Mouse (Mus musculus) layer of hippocampus, postnatal 10 days (tissue): ENCODE measurements at regions not wholly inside any gene's neighbourhood (a gene's known extent, or its start where the extent isn't known, plus 50 kb on each side); places are given as distances from the start of the nearest gene placed in this dataset.

Experiments
- DNase-seq, 2 experiments: peaks; one replicate each; pipeline ENCODE4 v3.0.0; 2021; ENCODE audit warnings: low spot score in 2 of 2

- DNase-seq, result no peak
Measured at GRCm38 (mm10) chr14:14596057-14596809, 105.8 kb upstream of the Slc4a7 start.

DNA sequence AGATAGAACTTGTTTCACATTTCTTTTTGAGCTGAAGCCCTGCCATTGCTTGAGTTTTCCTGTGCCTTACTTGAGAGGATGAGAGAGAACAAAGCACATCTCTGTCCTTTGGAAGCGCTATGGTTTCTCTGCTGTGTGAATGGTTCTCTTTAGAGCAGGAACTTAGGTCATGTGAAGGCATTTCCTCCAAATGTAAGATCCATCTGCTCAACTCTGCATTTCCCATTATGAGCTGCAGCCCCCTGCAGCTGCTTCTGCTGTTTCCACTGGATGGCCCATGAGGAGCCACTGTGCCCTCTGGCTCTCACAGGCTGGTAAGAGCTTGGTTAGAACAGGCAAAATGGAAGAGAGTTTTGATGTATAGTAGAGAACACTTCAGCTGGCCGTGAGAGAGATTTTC, 102.5 kb upstream of the Slc4a7 start:
- no peak for DNase-seq

DNA sequence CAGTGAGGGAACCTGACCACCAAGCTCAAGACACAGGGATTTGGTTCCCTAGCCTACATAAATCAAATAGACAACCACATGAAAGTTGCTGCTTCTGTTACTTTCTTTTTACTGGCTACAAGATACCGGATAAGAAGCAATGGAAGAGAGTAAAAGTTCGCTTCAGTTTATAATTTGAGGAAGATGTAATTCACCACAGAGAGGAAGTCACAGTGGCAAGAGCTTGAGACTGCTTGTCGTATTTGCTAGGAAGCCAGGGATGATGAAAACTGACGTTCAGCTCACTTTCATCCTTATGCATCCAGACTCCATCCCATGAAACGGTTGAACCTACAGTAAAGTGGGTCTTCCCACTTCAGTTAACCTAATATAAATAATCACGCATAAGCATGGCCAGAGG, 102.1 kb upstream of the Slc4a7 start:
- no peak for DNase-seq

GRCm38 (mm10) chr14:14603439-14603838, 98.6 kb upstream of the Slc4a7 start:
- DNase-seq, result no peak

GRCm38 (mm10) chr14:14607074-14607473, 95.0 kb upstream of the Slc4a7 start:
- DNase-seq, result no peak

- DNase-seq, result no peak
Measured at GRCm38 (mm10) chr14:14612245-14612644, 89.8 kb upstream of the Slc4a7 start.

GRCm38 (mm10) chr14:14620316-14620715, 81.8 kb upstream of the Slc4a7 start:
- no peak for DNase-seq

DNA sequence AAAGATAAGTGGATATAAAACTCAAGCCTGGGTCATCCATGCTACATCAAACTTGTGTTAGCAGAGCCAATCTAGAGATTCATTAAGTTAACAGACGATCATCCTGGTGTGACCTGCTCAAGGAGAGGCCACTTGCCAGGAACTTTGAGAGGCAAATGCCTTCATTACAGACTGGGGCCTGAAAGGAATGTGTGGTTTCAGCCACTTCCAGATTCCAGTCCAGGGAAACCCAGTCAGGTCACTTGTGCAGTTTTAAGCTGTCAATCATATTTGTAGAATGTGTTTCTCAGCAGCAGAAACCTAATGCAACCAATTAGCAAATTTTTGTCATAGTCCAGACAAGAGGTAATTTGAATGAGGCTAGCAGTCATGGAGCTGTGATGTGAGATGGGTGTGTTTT, 73.4 kb upstream of the Slc4a7 start:
- DNase-seq, result no peak

DNA sequence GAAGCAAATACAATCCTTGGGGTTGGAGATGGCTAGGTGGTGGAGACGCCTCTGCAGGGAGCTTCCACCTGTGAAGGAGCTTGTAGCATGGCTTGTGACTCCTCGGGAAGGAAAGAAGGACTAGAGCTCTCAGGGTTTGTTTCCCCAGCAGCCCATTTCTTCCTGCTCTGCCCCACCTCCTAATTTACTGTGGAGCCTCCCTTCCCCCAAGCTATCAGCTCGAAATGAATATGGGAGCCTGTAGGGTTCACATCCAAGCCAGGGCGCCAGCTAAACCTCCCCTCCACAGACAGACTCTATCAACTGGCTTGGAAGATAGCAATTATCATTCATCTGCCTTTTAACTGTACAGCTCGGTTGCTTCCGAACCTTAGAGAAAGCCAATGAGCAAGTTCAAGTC, 70.3 kb upstream of the Slc4a7 start:
- no peak for DNase-seq

DNA sequence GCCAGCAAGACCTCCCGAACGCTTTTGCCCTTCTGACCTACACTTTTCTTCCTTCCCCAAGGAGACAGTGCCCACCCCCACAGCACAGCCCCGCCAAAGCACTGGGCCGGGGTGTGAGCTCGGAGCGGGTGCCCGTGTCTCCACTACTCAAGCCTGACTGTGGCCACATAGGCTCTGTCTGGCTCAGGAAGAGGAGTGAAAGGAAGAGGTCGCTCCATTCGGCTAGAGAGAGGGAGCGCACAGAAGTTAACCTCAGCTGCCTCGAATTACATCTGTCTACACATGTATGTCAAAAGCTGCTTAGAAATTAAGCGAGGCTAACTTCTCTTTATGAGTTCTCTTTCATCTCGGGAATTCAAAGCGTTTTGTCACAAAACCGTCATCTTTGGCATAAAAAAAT, 69.6 kb upstream of the Slc4a7 start:
- DNase-seq, result peak in 1 of 2 experiments; percentile 28

DNA sequence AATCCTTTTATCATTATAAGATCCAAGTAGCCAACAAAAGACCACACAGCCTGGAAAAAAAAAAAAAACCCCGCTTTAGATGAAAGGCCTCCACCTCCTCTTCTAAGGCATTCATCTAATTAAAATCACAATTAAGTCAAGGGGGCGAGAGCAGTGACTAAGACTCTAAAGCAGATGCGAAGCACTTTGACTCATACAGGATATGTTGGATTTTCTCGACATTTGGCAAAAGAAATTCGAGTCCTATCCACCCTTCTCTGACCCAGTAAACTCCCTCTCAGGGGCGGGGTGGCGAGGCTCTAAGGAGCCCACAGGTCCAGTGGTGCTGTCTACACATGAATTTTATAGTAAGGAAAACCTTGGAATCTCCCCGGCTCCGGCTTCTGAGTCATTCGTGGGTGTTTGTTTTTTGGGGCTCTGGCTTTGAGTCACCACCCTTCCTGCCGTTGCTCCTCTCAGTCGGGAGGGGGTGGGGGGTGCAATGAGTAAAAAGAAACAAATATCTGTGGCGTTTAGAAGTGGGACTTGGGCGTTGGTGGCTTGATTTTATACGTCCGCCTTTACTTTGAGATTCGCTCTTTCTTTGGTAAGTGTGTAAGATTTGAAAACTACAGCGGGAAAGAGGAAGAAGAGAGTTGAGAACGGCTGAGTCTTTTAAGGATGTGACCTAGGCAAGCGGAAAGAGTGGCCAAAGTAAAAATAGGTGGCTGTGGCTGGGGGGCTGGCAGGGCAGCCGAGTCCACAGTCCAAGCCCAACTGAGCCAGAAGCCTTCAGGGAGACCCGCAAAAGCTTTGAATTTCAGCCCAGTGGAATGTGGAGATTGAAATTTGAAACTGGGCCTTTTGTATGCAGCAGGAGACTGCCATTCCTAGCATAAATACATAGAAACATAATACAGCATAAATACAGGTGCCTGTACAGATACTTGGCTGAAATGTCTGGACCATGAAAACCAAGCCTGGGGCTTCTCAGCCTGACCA, 68.8 kb upstream of the Slc4a7 start:
- peak in 1 of 2 experiments; percentile 29 for DNase-seq

GRCm38 (mm10) chr14:14634021-14634420, 68.1 kb upstream of the Slc4a7 start:
- no peak for DNase-seq

DNA sequence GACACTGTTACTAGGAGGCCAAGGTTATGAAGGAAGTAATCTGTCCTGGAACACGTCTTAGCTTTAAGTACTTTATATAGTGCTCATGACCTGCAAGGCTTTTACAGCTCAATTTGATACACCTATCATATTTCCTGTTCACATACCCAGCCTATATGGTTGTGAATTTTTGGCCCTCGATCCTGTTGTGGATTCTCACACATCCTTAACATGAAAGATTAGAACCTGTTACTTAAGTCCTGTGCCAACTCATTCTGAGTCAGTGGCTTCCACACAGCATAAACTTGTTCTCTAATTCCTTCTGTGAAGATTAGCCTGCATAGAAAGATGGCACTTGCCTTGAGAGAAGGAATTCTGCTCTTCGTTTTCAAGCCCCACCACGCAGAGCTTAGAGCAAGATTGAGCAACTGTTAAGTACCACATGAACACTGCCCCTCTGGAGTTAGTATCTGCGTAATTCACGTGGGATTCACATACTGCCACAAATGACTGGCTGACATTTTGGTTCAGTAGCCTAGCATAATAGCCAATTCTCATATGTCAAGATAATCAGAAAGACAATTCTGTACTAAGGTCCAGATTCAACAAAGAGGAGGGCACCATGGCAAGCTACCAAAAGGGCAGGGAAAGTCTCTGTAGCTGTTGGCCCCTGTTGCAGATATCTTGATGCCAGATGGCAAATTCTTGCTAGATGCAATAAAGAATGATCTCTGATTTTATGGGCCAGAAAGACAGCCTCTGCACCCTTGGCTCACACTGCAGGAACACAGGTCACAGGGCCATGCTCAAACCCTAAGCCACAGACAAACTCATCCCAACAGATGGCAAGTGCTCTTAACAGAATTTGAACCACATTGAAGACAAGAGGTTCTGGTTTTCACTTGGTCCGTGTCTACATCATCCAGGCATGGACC, 62.7 kb upstream of the Slc4a7 start:
- no peak for DNase-seq

GRCm38 (mm10) chr14:14640023-14640441, 62.0 kb upstream of the Slc4a7 start:
- no peak for DNase-seq

DNA sequence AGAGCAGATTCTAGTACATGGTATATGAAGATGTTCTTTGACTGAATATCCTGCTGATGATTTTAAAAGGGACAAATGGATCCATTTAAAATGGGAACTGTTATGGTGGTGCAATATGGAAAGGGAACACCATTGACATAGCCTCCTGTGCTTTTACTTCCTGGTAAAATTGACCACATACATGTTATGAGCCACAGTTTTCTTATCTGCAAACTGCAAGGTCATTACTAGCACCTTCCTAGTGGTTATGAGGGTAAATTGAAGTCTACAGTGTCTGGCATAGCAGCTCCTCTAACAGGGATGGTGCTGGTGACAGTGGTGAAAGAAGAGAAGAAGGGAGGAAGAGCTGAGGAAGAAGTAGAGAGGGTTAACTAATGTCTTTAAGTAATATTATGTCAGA, 61.5 kb upstream of the Slc4a7 start:
- DNase-seq, result no peak

- no peak for DNase-seq
Measured at GRCm38 (mm10) chr14:14643533-14643932, 58.5 kb upstream of the Slc4a7 start.

- no peak for DNase-seq
Measured at GRCm38 (mm10) chr14:14645084-14645483, 57.0 kb upstream of the Slc4a7 start.
